Mouse (Mus musculus) 416B (cell line): ENCODE results near the gene Pigb.

Experiments used
- DNase-seq: peaks from one replicate; pipeline ENCODE4 v3.0.0; 2011; ENCODE audit warnings: low read depth

Gene Pigb

DNA sequence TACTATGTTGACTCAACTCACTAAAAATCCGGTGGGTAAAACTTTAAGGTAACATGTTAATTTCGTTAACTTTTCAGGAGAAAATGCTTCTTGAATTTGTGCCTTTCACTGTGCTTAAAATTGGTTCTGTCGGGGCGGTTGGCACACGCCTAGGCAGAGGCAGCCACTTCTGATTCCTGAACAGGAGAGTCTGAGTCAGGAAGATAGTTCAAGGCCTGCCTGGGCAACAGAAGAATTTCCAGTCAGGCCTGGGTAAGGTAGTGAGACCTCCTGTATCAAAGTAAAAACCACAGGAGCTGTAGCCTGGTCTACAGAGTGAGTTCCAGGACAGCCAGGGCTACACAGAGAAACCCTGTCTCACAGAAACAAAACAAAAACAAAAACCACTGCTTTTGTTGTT lies 47.6 kb downstream of the Pigb start:
- no peak for DNase-seq

DNA sequence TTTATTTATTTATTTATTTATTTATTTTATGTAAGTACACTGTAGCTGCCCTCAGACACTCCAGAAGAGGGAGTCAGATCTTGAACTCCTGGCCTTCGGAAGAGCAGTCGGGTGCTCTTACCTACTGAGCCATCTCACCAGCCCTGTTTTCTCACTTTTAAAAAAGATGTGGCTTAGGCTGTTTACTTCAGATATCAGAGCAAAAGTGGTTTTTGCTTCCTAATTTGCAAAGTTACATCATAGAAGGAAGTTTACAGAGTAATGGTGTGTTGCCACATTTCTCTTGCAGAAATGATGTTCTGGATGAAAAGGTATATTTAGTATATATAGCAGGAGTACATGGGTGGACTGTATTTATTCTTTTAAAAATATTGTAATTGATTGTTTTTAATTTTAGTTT lies 48.8 kb downstream of the Pigb start:
- peak; percentile 70 for DNase-seq

GRCm38 (mm10) chr9:72988706-72989105 lies 51.5 kb downstream of the Pigb start:
- no peak for DNase-seq

GRCm38 (mm10) chr9:72987703-72988102 lies 52.5 kb downstream of the Pigb start:
- no peak for DNase-seq

DNA sequence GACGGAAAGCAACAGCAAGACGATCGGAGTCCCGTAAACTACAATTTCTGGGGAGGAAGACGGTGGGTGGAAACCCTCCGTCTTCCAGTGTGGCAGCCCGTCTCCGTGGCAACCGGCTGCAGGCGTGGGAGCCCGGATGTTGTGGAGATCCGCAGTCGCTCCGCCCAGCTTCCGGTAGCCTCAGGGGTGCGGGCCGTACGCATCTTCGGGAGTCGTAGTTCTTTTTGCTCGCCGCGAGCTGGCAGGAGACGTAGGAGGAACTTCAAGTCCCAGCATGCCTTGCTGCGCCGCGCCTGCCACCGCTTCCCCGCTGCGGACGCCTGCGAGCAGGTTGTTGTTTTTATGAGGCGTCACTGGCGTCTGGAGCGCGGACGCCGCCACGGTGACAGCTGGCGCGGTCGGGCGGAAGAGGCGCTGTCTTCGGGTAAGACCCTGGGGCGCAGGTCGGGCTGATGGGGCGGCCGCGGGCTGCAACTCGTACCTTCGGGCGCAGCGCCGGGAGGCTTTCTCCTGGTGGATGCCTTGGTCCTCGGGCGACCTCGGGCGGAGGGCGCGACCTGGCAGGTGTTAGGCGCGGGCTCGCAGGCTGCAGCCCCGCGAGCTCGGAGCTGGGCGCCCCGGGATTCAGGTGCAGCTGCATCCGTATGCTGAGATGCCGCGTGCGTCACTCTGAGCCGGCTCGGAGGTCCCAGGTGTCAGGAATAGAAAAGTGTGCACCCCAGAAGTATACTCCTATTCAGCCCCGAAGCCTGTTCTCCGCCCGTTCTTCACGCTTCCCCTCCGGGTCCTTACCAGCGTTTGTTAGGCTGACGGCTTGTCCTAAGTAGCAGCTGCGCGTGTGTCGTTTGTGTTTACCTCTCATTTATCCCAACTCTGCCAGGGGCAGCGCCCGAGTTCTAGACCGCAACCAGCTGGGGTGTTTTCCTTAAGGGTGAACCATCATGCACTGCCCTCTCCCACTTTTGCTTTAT lies 54.6 kb downstream of the Pigb start, which contains the start of the genes Ccpg1os and Ccpg1:
TSS of gene Ccpg1os (minus strand) at position 133 of the 971 bp plus-strand sequence.
TSS of gene Ccpg1 (plus strand) at position 180 of the 971 bp plus-strand sequence.
- DNase-seq: peak; percentile 98

GRCm38 (mm10) chr9:72983066-72983465 lies 57.1 kb downstream of the Pigb start:
- no peak for DNase-seq

DNA sequence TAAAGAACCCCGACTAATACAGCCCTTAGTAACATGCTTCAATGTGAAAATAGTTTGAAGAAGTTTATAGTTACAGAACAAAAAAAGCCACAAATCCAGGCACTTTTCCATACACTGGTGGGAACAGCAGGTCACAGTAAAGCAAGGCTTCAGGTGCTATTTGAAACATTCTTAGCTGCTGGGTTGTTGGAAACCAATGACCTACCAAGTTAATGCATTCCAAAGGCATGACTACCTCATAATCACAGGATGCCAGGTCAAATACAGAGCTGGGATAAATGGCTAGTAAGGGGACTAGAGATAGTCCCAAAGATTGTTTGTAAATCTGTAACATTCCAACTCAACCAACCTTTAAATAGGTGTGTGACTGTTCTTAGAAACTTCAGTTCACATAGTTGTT lies 64.9 kb downstream of the Pigb start:
- DNase-seq: no peak

DNA sequence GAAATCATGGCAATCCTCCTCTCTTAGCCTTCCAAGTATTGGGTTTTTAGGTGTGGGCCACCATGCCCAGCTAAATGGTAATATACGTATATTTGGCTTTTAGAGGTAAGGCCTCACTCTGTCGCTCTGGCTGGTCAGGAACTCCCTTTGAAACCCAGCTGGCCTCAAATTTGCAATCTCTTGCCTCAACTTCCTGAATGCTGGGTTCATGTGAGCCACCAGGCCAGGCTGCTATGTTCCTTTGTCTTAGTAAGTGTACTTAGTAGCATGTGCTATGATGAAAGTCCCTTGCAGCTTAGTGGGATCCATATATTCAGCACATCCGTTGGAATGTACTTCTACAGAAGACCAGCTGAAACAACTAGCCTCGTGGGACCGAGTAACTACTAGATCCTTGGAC lies 65.4 kb downstream of the Pigb start:
- peak; percentile 79 for DNase-seq

- no peak for DNase-seq
Measured at GRCm38 (mm10) chr9:72972984-72973383, 67.2 kb downstream of the Pigb start.

- no peak for DNase-seq
Measured at GRCm38 (mm10) chr9:72972435-72972834, 67.7 kb downstream of the Pigb start.

DNA sequence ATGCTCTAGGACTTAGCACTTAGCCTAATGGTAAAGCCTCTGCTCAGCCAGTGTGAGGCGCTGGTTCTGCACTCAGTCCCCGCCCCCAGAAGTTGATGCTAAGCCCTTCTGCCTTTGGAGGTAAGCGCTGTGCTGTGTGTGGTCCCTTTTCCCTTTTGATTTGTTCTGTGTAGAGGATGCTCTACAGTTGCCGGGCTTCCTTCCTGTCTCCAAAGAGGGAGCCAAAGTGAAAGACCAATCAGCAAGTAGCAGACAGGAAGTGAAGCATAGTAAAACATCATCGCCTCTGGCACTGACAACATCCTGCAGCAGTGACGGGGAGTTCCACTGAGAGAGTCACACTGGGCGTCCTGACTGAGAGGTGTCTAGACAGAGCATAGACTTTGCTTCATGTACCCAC lies 70.3 kb downstream of the Pigb start:
- peak; percentile 87 for DNase-seq

GRCm38 (mm10) chr9:72968349-72969061 lies 71.7 kb downstream of the Pigb start:
- DNase-seq: peak; percentile 82

- DNase-seq: peak; percentile 64
Measured at GRCm38 (mm10) chr9:72961959-72962358, 78.2 kb downstream of the Pigb start.

GRCm38 (mm10) chr9:72961346-72961745 lies 78.8 kb downstream of the Pigb start:
- DNase-seq: peak; percentile 19

DNA sequence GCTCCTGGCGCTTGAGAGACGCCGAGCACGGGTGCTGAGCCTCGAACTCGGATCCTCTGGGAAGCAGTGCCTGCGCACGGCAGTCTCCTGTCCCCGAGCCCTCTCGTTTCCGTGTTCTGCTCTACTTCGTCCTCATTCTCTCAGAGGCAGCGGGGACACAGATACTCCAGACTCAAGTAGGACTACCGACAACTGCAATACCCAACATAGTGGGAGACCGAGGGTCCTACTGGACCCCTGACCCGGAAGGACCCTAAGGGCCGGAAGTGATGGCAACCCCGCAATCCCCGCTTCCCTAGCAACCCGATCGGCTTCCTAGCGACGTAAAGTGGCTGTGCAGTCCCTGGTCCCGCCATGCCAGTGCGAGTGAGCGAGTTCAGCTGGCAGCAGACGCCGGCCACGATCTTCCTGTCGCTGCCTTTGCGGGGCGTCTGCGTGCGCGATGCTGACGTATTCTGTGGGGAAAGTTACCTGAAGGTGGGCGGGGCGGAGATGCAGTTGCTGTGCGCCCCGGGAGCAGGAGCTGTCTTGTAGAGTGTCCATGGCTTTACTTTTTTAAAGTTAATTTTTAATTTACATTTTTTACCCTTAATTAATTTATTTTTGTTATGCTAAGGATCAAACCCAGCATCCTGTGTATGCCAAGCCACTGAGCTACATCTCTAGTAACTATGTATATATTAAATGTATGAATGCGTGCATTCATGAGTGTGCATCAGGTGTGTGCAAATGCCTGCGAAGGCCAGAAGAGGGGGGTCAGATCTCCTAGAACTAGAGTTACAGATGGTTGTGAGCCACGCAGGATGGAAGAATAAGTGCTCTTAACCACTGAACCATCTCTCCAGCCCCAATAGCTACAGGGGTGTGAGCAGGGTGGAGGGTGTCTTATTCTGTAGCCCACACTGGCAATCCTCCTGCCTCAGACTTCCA lies 81.4 kb downstream of the Pigb start, which contains the start of the genes Dyx1c1 and Gm44503:
TSS of gene Dyx1c1 (plus strand) at position 265 of the 930 bp plus-strand sequence.
TSS of gene Gm44503 (plus strand) at position 332 of the 930 bp plus-strand sequence.
- DNase-seq: no peak
